Mouse (Mus musculus) layer of hippocampus, adult 11-12 months (tissue): ENCODE measurements around the gene Cntrob.

Source experiments
- DNase-seq: peaks from one replicate; pipeline ENCODE4 v3.0.0; 2022; ENCODE audit warnings: low spot score

Gene Cntrob

GRCm38 (mm10) chr11:69298231-69298630 lies 25.3 kb downstream of the Cntrob start:
- no peak for DNase-seq

- no peak for DNase-seq
Observed at GRCm38 (mm10) chr11:69297799-69298198, 25.8 kb downstream of the Cntrob start.

GRCm38 (mm10) chr11:69295286-69295685 lies 28.3 kb downstream of the Cntrob start:
- DNase-seq: no peak

- no peak for DNase-seq
Observed at GRCm38 (mm10) chr11:69291111-69291510, 32.5 kb downstream of the Cntrob start.

GRCm38 (mm10) chr11:69277267-69277666 lies 46.3 kb downstream of the Cntrob start:
- no peak for DNase-seq

GRCm38 (mm10) chr11:69276081-69276480 lies 47.5 kb downstream of the Cntrob start:
- DNase-seq: no peak

GRCm38 (mm10) chr11:69275650-69276049 lies 47.9 kb downstream of the Cntrob start:
- no peak for DNase-seq

- peak; percentile 81 for DNase-seq
Observed at GRCm38 (mm10) chr11:69272122-69272740, 51.3 kb downstream of the Cntrob start.

- DNase-seq: peak; percentile 75
Observed at GRCm38 (mm10) chr11:69269575-69269974, 54.0 kb downstream of the Cntrob start.

- DNase-seq: no peak
Observed at GRCm38 (mm10) chr11:69268100-69268499, 55.5 kb downstream of the Cntrob start.

- no peak for DNase-seq
Observed at GRCm38 (mm10) chr11:69267341-69267740, 56.2 kb downstream of the Cntrob start.

- DNase-seq: peak; percentile 77
Observed at GRCm38 (mm10) chr11:69266253-69266652, 57.3 kb downstream of the Cntrob start.

GRCm38 (mm10) chr11:69265410-69265809 lies 58.2 kb downstream of the Cntrob start:
- no peak for DNase-seq

- no peak for DNase-seq
Observed at GRCm38 (mm10) chr11:69264276-69264675, 59.3 kb downstream of the Cntrob start.

- DNase-seq: no peak
Observed at GRCm38 (mm10) chr11:69260111-69260510, 63.5 kb downstream of the Cntrob start.

GRCm38 (mm10) chr11:69258287-69258686 lies 65.3 kb downstream of the Cntrob start:
- no peak for DNase-seq

GRCm38 (mm10) chr11:69257807-69258206 lies 65.8 kb downstream of the Cntrob start:
- peak; percentile 61 for DNase-seq

- no peak for DNase-seq
Observed at GRCm38 (mm10) chr11:69257072-69257471, 66.5 kb downstream of the Cntrob start.

- no peak for DNase-seq
Observed at GRCm38 (mm10) chr11:69254808-69255207, 68.8 kb downstream of the Cntrob start.

- DNase-seq: no peak
Observed at GRCm38 (mm10) chr11:69253131-69253530, 70.4 kb downstream of the Cntrob start.

GRCm38 (mm10) chr11:69251953-69252352 lies 71.6 kb downstream of the Cntrob start:
- DNase-seq: no peak

GRCm38 (mm10) chr11:69251135-69251842 lies 72.3 kb downstream of the Cntrob start:
- no peak for DNase-seq

- no peak for DNase-seq
Observed at GRCm38 (mm10) chr11:69250106-69250505, 73.5 kb downstream of the Cntrob start.
